Mouse (Mus musculus) liver, adult 2 months (tissue): ENCODE measurements at regions not wholly inside any gene's neighbourhood (a gene's known extent, or its start where the extent isn't known, plus 50 kb on each side); places are given as distances from the start of the nearest gene placed in this dataset.

Source experiments
- CTCF ChIP-seq: fragments of 200-500 bp; IDR thresholded peaks from 2 replicates; pipeline ENCODE4 v1.5.1; 2011; ENCODE audit warnings: low read depth, low read length, control low read depth
- POLR2A ChIP-seq: fragments of 200-500 bp; IDR thresholded peaks from 2 replicates; pipeline ENCODE4 v1.6.1; 2011; ENCODE audit warnings: low read length, control low read depth; ENCODE audit not compliant: insufficient read depth; ENCODE audit errors: extremely low read depth

DNA sequence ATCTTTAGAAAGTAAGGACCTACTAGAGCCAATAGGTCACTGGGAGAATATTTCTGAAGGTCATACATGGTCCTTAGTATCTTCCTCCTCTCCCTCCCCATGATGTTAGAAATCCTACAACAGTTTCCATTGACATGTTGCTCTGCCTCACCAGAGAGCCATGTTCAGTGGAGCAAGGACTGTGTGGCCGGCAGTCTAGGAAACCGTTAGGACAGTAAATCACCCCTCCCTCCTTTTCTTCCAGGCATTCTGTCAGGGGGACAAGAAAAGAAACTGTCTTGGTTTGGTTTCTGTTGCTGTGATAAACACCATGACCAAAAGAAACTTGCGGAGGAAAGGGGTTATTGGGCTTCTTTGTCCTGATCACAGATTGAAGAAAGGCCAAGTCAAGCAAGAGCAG lies 147.0 kb upstream of the Fat1 start:
- no peak for TF ChIP-seq POLR2A
- TF ChIP-seq CTCF = no peak
